Mouse (Mus musculus) small intestine, adult 2 months (tissue): Measurements from ENCODE around the gene Rbmxl2.

Experiments
- CTCF ChIP-seq: fragments of 200-500 bp; IDR thresholded peaks from 2 replicates; pipeline ENCODE4 v1.5.1; 2012; ENCODE audit warnings: low read depth, mild to moderate bottlenecking, control low read depth, inconsistent platforms, low read length, moderate library complexity, mixed read lengths; ENCODE audit not compliant: insufficient replicate concordance, insufficient read length; ENCODE audit errors: extremely low read depth
- POLR2A ChIP-seq: fragments of 200-500 bp; IDR thresholded peaks from 2 replicates; pipeline ENCODE4 v1.6.1; 2012; ENCODE audit warnings: low read depth, mild to moderate bottlenecking, control low read depth, inconsistent platforms, low read length, moderate library complexity

GRCm38 (mm10) chr7:107250211-107250985, 41.2 kb downstream of the Rbmxl2 start:
- no peak for TF ChIP-seq POLR2A
- TF ChIP-seq CTCF: no peak
